Mouse (Mus musculus) neural tube, embryonic 14.5 days (tissue): ENCODE measurements at regions not wholly inside any gene's neighbourhood (a gene's known extent, or its start where the extent isn't known, plus 50 kb on each side); places are given as distances from the start of the nearest gene placed in this dataset.
"Not testable (repeated sequence)": the region's sequence is repeated elsewhere in the genome, so short reads cannot be mapped to it uniquely, and the experiment has no call there.

ENCODE experiments used
- ATAC-seq: fragments of 200-750 bp; cut with Nextera tagmentation; 2 replicates; pipeline ENCODE4 v1.8.0; 2017; ENCODE audit warnings: low read depth, mild to moderate bottlenecking, moderate TSS enrichment, moderate library complexity
- H3K27ac ChIP-seq: fragments of 300-500 bp; sonication (generic); 2 replicates; pipeline ENCODE4 v1.5.1; 2014; ENCODE audit warnings: low read depth, mild to moderate bottlenecking, control low read depth, low read length, moderate library complexity, mixed read lengths
- H3K27me3 ChIP-seq: fragments of 300-500 bp; sonication (generic); 2 replicates; pipeline ENCODE4 v1.6.1; 2014; ENCODE audit warnings: low read length; ENCODE audit not compliant: control insufficient read depth, insufficient read depth
- H3K36me3 ChIP-seq: fragments of 300-500 bp; sonication (generic); 2 replicates; pipeline ENCODE4 v1.6.1; 2014; ENCODE audit warnings: low read length, mixed read lengths; ENCODE audit not compliant: control insufficient read depth, insufficient read depth
- H3K4me1 ChIP-seq: fragments of 300-500 bp; sonication (generic); 2 replicates; pipeline ENCODE4 v1.6.1; 2014; ENCODE audit warnings: low read length; ENCODE audit not compliant: control insufficient read depth, insufficient read depth
- H3K4me2 ChIP-seq: fragments of 300-500 bp; sonication (generic); 2 replicates; pipeline ENCODE4 v1.6.1; 2014; ENCODE audit warnings: mild to moderate bottlenecking, low read depth, low read length, control low read depth
- H3K4me3 ChIP-seq: fragments of 300-500 bp; sonication (generic); 2 replicates; pipeline ENCODE4 v1.5.1; 2014; ENCODE audit warnings: low read depth, low read length, control low read depth, mixed read lengths
- H3K9ac ChIP-seq: fragments of 300-500 bp; sonication (generic); replicated peaks from 2 replicates; pipeline ENCODE4 v1.6.1; 2014; ENCODE audit warnings: low read depth, mild to moderate bottlenecking, control low read depth, low read length, mixed read lengths
- H3K9me3 ChIP-seq: fragments of 300-500 bp; sonication (generic); 2 replicates; pipeline ENCODE4 v1.6.1; 2016; ENCODE audit warnings: low read length; ENCODE audit not compliant: control insufficient read depth
- WGBS: fragments of 180-500 bp; shearing (Covaris S2); extraction: QIAGEN DNeasy Blood & Tissue Kit; methylation state at CpG from one replicate; pipeline ENCODE4 v1.1.7; 2014; 5-methylcytosine and 5-hydroxymethylcytosine counted together

DNA sequence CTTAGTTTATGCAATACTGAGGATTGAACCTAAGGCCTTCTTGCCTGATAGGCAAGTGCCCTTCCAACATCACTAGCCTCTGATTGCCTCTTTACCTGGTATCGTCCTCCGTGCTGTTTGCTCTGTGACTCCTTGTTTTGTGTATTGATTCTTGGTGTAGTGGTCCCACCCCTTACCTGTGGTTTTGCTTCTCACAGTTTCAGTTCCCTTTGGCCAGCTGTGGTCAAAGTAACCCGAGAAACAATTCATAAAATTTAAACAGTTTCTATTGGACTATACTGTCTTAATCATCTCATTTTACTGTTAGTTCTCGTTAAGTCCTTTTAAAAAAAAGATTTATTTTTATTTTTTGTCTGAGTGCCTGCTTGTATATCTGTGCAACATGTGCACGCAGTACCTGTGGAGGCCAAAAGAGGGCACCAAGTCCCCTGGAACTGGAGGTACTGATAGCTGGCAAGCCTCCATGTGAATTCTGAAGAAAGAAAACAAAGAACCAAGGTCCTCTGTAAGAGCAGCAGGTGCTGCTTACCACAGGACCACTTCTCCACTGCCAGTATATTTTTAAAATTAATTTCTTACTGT, 84.5 kb upstream of the C9orf72 start:
- 71% methylated on average over 5 of the region's 5 CpGs for WGBS
- H3K4me1 ChIP-seq = no peaks in the 10 kb centered on the region
- no peak overlapping the region for H3K4me2 ChIP-seq
- H3K9ac ChIP-seq = no peak overlapping the region
- 0 out of 2 replicates have a peak, but pooled peaks have one; percentile 34 for ATAC-seq
- H3K27ac ChIP-seq = no peak overlapping the region
- H3K9me3 ChIP-seq = no peaks in the 10 kb centered on the region
- H3K4me3 ChIP-seq = no peak overlapping the region
- H3K36me3 ChIP-seq = no peaks in the 10 kb centered on the region
- H3K27me3 ChIP-seq = no peaks in the 10 kb centered on the region

DNA sequence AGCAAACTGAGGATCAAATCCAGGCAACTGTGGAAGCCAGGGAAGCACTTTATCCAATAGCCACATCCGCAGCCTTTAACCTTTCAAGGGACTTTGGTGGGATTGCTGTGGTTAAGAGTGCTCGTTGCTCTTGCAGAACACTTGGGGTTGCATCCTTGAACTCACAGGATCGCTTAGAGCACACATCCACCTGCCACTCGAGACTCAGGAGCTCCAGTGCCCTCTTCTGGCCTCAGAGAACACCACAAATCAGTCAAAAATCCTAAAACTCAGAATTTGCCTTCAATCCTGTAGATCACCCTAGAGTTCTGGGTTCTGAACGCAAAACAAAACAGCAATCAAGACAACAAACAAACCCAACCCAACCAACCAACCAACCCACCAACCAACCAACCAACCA, 82.2 kb upstream of the C9orf72 start:
- H3K4me1 ChIP-seq = no peaks in the 10 kb centered on the region
- no peak overlapping the region for H3K27ac ChIP-seq
- H3K9me3 ChIP-seq = no peaks in the 10 kb centered on the region
- H3K36me3 ChIP-seq = no peaks in the 10 kb centered on the region
- 70% methylated on average over 5 of the region's 5 CpGs for WGBS
- no peaks in the 10 kb centered on the region for H3K27me3 ChIP-seq
- no peak overlapping the region for H3K4me2 ChIP-seq
- ATAC-seq = no peak
- H3K9ac ChIP-seq = no peak overlapping the region
- no peak overlapping the region for H3K4me3 ChIP-seq

DNA sequence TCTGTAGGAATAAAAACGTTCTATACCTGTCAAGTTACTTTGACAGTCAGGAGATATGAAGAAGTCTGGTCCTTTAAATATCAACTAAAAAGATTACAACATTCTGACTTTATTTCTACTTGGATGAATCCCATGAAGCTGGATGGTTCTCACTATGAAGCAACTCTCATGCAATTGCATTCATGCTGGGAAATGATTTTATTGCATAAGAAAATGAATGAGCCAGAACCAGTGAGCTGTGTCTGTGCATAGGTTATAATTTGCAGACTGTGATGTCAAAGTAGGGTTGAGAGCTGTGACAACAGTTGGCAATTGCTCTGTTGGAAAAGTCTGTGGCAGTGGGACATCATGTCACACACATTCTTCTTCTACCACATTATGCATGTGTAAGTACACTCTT, 79.2 kb upstream of the C9orf72 start:
- 81% methylated on average over 1 of the region's 1 CpGs for WGBS
- no peak for ATAC-seq
- Histone ChIP-seq H3K27ac (no peak overlapping the region), H3K9me3 (no peaks in the 10 kb centered on the region), H3K4me2 (no peak overlapping the region), H3K36me3 (no peaks in the 10 kb centered on the region), H3K9ac (no peak overlapping the region), H3K4me1 (no peaks in the 10 kb centered on the region), H3K27me3 (no peaks in the 10 kb centered on the region), H3K4me3 (no peak overlapping the region)

DNA sequence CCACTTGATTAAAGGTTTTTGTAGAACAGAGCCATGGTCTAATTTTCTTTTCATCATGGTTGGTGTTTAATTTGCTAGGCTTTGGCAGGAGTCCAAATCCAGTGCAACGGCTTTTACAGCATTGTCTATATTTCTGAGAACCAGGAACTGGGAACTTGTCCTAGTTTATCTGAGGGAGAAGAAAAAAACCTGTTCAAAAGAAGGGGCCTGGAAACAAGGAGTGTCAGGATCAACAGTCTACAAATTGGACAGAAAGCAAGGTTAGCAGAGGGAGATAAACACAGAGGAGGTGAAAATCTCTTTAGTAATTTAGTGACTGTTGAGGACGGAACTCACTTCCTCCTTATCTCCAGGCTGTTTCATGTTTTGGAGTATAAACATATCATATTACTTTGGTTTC, 74.9 kb upstream of the C9orf72 start:
- no peaks in the 10 kb centered on the region for H3K36me3 ChIP-seq
- H3K27me3 ChIP-seq = no peaks in the 10 kb centered on the region

DNA sequence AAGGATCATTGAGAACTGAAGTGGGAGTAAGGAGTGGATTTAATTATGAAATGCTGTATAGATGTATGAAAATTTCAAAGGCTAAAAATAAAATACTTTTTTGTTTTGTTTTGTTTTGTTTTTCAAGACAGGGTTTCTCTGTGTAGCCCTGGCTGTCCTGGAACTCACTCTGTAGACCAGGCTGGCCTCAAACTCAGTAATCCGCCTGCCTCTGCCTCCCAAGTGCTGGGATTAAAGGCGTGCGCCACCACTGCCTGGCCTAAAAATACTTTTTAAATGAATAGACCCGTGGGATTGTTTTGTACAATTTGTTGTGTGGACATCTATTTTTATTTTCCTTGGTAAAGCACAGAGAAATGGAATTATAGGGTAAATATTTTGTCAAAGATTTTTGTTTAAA, 74.4 kb upstream of the C9orf72 start:
- H3K4me1 ChIP-seq, H3K27me3 ChIP-seq, H3K4me3 ChIP-seq, ATAC-seq, H3K27ac ChIP-seq, H3K36me3 ChIP-seq, H3K9me3 ChIP-seq, H3K9ac ChIP-seq, H3K4me2 ChIP-seq: not testable (repeated sequence)
- 80% methylated on average over 4 of the region's 4 CpGs for WGBS

More for the DNA sequence above, 74.9 kb upstream of the C9orf72 start:
- no peak overlapping the region for H3K27ac ChIP-seq
- no peaks in the 10 kb centered on the region for H3K4me1 ChIP-seq
- H3K9ac ChIP-seq = no peak overlapping the region
- H3K9me3 ChIP-seq = no peaks in the 10 kb centered on the region
- 46% methylated on average over 2 of the region's 2 CpGs for WGBS
- ATAC-seq = no peak
- no peak overlapping the region for H3K4me3 ChIP-seq
- no peak overlapping the region for H3K4me2 ChIP-seq

DNA sequence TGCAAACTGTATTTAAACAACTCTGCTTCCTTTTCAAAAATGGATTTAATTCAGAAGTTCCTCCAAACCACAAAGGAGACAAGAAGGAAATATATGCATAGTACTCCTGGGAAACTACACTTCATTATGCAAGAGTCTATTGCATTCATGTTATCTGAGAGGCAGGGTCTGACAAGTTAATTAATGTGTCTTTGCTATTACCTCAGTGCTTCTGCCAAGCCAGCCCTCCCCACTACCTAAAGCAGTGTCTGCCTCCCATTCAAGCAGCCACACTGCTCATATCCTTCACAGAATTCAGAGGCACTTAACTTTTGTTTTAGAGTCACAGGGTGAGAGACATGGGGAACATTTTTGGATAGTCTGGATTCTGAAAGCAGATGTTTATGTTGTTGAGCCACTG, 58.6 kb upstream of the C9orf72 start:
- H3K4me1 ChIP-seq = no peaks in the 10 kb centered on the region
- H3K9me3 ChIP-seq = peaks cover 2% of the 10 kb centered on the region; the same call in 1 of the 2 replicates
- peak; percentile 63; the same call in 1 of the 2 replicates for ATAC-seq
- H3K27ac ChIP-seq = no peak overlapping the region
- H3K36me3 ChIP-seq = no peaks in the 10 kb centered on the region
- no peak overlapping the region for H3K4me2 ChIP-seq
- H3K9ac ChIP-seq = no peak overlapping the region
- no peaks in the 10 kb centered on the region for H3K27me3 ChIP-seq
- no peak overlapping the region for H3K4me3 ChIP-seq
